Comparison of ENCODE assay signal across 9 mouse cellular contexts in the genomic region with DNA sequence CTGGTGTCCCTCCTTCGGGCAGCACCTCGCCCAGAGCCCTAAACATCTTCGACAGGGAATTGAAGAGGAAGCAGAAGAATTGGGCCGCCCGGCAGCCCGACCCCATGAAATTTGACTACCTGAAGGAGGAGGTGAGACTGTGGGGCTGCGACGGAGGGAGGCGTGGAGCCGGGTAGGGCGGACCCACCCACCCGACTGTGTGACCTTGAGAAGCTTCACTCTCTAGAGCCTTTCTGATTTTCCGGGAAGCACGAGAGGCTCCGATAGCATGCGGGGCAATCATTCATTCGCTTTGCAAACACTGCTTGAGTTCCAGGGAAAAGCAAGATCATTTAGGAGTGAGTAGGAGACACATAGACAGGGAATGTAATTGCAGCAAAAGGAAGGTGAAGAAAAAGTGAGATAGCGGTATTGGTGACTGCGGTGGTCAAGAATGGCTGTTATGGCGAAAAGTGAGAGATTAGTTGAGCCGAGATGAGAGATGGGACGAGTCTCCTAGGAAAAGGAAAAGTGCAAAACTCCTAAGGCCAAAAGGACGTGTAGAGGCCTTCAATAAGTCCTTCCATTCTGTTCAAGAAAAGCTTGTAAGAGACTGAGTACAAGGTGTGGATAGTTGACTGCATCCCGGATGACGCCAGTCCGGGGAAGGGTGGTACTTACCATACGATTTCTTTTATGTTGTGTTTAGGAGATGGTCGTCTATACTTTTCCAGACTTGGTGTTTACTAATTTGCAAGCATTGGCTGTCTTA. TPM values are rescaled to one million over a fixed set of nuclear protein-coding genes. Genes with fewer than 3 reads are reported as not detected.
A peak's percentile ranks its signal among the peaks of the same experiment; 100 is the strongest.
DNase-seq lines count a peak whose midpoint lies in the region; ATAC-seq and TF ChIP-seq lines count a peak whose summit lies in the region.
"Had no signal": no experiment of that assay in that cellular context is flagged by ENCODE, and none has a peak within 500 bp of the region (broad histone marks: within the 10 kb centered on the region; RNA-seq: fewer than 3 reads in every experiment).

No protein-coding gene starts in this region.

- intact Hi-C loops in left cerebral cortex, postnatal 14 days (cut with DNase I) = no loop called here

- H3K79me2 ChIP-seq in macrophage (ENCODE audit: inconsistent target) = peaks cover 58% of the 10 kb centered on the region

- peak; percentile 59 for DNase-seq in adrenal gland, postnatal 14 days
- DNase-seq in adrenal gland, adult (ENCODE audit: inconsistent age in 2 of 2, low spot score in 1 of 2) = no peak
- DNase-seq in spleen, adult 2 months (ENCODE audit: low read depth in 1 of 2, low spot score in 2 of 2) = no peak
- DNase-seq in spleen, adult 12 weeks (ENCODE audit: low spot score) = no peak
- no peak for DNase-seq in left cerebral cortex, postnatal 14 days (ENCODE audit: low spot score in 2 of 2)
- no peak for DNase-seq in layer of hippocampus, adult 8-10 months (ENCODE audit: low spot score in 2 of 2)

- no peak for TF ChIP-seq CTCF in spleen, adult 2 months (IDR thresholded peaks at IDR 0.05; ENCODE audit: extremely low read depth, insufficient read depth, insufficient read length, insufficient replicate concordance)

- peaks cover 2% of the 10 kb centered on the region; the same call in 1 of the 2 replicates for H3K4me1 ChIP-seq in spleen, adult 2 months (ENCODE audit: control insufficient read depth, insufficient read depth, insufficient read length)

- H3K27me3 ChIP-seq in spleen, adult 2 months (ENCODE audit: control insufficient read depth, insufficient read depth, low read length) = no peaks in the 10 kb centered on the region

- ATAC-seq in hematopoietic stem cell, adult 5-6 weeks (replicated peaks in 1 of 2; ENCODE audit: insufficient read depth in 1 of 2, low FRiP score in 2 of 2, low TSS enrichment in 1 of 2, low read depth in 1 of 2, poor library complexity in 2 of 2, severe bottlenecking in 2 of 2) = peak; percentile 65 to 82

- 7% methylated on average over 28 of the region's 28 CpGs for WGBS in spleen, adult 2 months
- 10% methylated on average over 27 of the region's 28 CpGs for WGBS in macrophage (ENCODE audit: missing documents)

- H3K36me3 ChIP-seq in spleen, adult 2 months (ENCODE audit: control insufficient read depth, insufficient read depth, low read length) = peaks cover 6% of the 10 kb centered on the region
- H3K36me3 ChIP-seq in macrophage (ENCODE audit: inconsistent target) = no peaks in the 10 kb centered on the region

- peak overlapping the region; percentile 77 for H3K27ac ChIP-seq in spleen, adult 2 months (ENCODE audit: insufficient read depth, low read length)
- 0 out of 2 replicates have a peak overlapping the region, but pooled peaks have one; percentile 12 for H3K27ac ChIP-seq in macrophage

- H3K4me3 ChIP-seq in spleen, adult 2 months (ENCODE audit: extremely low read depth, insufficient read depth, insufficient read length) = peak overlapping the region; percentile 97
- peak overlapping the region; percentile 99 for H3K4me3 ChIP-seq in macrophage (ENCODE audit: inconsistent target)

- TF ChIP-seq POLR2A in spleen, adult 2 months (IDR thresholded peaks at IDR 0.05; ENCODE audit: low read depth, low read length) = no peak; the same call in 1 of the 2 replicates

RNA-seq across cellular contexts. Expression of gene Ndufaf5, which starts 0.5 kb away (rescaled TPM):
- total RNA-seq in adrenal gland, postnatal 14 days (2021) = 19.6 and 23.1 TPM in 2 replicates
- polyA plus RNA-seq in spleen, adult 2 months (2012; rRNA removed) = 1.8 and 3.2 TPM in 2 replicates
- total RNA-seq in hematopoietic stem cell, adult 5-6 weeks (2017) = 21.9 and 26.9 TPM in 2 replicates
- 10 to 100 TPM in 13 of 26 experiments, 1 to 10 TPM in 13; 1.5 to 22.5 (median 10.8) TPM for total RNA-seq in macrophage (2018; cell fraction: chromatin; rRNA removed)
- 10 to 100 TPM in 8 of 26 experiments, 1 to 10 TPM in 18; 5.4 to 12.5 (median 8.1) TPM for total RNA-seq in macrophage (2018; cell fraction: cytosol; rRNA removed)
- 10 to 100 TPM in 6 of 26 experiments, 1 to 10 TPM in 20; 1.7 to 13.2 (median 6.1) TPM for total RNA-seq in macrophage (2018; cell fraction: nucleus; rRNA removed)
- 5.3 to 11.6 TPM (median 7.9 TPM) in 3 replicates for polyA plus RNA-seq in macrophage (2018)
- total RNA-seq in left cerebral cortex, postnatal 14 days (2021) = 10 to 100 TPM; 49.5 to 49.7 TPM
- 10 to 100 TPM; 45.6 to 50.8 (median 49.4) TPM for total RNA-seq in layer of hippocampus, adult 8-10 months (2022)

RNA-seq across cellular contexts. Expression of gene Esf1, which starts 0.6 kb away (rescaled TPM):
- total RNA-seq in adrenal gland, postnatal 14 days (2021) = 23.0 and 27.1 TPM in 2 replicates
- 0.39 and 0.54 TPM in 2 replicates for polyA plus RNA-seq in spleen, adult 2 months (2012; rRNA removed)
- 73.2 and 78.0 TPM in 2 replicates for total RNA-seq in hematopoietic stem cell, adult 5-6 weeks (2017)
- 10 to 100 TPM; 14.1 to 65.7 (median 46.0) TPM for total RNA-seq in macrophage (2018; cell fraction: chromatin; rRNA removed)
- 10 to 100 TPM; 11.6 to 20.8 (median 15.9) TPM for total RNA-seq in macrophage (2018; cell fraction: cytosol; rRNA removed)
- total RNA-seq in macrophage (2018; cell fraction: nucleus; rRNA removed) = 10 to 100 TPM in 25 of 26 experiments, 1 to 10 TPM in 1; 9.0 to 69.0 (median 28.4) TPM
- 11.3 to 25.4 TPM (median 16.7 TPM) in 3 replicates for polyA plus RNA-seq in macrophage (2018)
- total RNA-seq in left cerebral cortex, postnatal 14 days (2021) = 10 to 100 TPM; 18.1 to 18.7 TPM
- 10 to 100 TPM; 19.1 to 21.6 (median 20.7) TPM for total RNA-seq in layer of hippocampus, adult 8-10 months (2022)

RNA-seq across cellular contexts. Expression of gene Gm17374, which starts 19.1 kb away (rescaled TPM):
- total RNA-seq in adrenal gland, postnatal 14 days (2021) = not detected in 2 replicates
- polyA plus RNA-seq in spleen, adult 2 months (2012; rRNA removed) = not detected in 2 replicates
- total RNA-seq in hematopoietic stem cell, adult 5-6 weeks (2017) = not detected in 2 replicates
- not detected for total RNA-seq in macrophage (2018; cell fraction: chromatin; rRNA removed)
- total RNA-seq in macrophage (2018; cell fraction: cytosol; rRNA removed) = not detected
- total RNA-seq in macrophage (2018; cell fraction: nucleus; rRNA removed) = not detected
- not detected in 3 replicates for polyA plus RNA-seq in macrophage (2018)
- total RNA-seq in left cerebral cortex, postnatal 14 days (2021) = not detected
- not detected for total RNA-seq in layer of hippocampus, adult 8-10 months (2022)
- total RNA-seq: layer of hippocampus, postnatal 10 days had no signal
